Mouse (Mus musculus) MEL (cell line): ENCODE measurements at regions not wholly inside any gene's neighbourhood (a gene's known extent, or its start where the extent isn't known, plus 50 kb on each side); places are given as distances from the start of the nearest gene placed in this dataset.

Experiments
- DNase-seq: peaks from one replicate; pipeline ENCODE4 v3.0.0; 2011; ENCODE audit warnings: low read depth, low spot score
- H3K27ac ChIP-seq: 2 replicates; pipeline ENCODE4 v1.5.1; 2012; ENCODE audit warnings: low read depth, mild to moderate bottlenecking, control low read depth, low read length, moderate library complexity; ENCODE audit not compliant: control insufficient read depth
- H3K27me3 ChIP-seq, 2 experiments: fragments of 150-350 bp in 1 of 2; sonication (generic) in 1 of 2; 2 replicates each; pipeline ENCODE4 v1.6.1; 2012; ENCODE audit warnings: low read length in 2 of 2, mild to moderate bottlenecking in 2 of 2, improper control_type of control experiment in 1 of 2, moderate library complexity in 1 of 2; ENCODE audit not compliant: insufficient read depth in 2 of 2, control insufficient read depth in 1 of 2
- H3K36me3 ChIP-seq, 2 experiments: 2 replicates each; pipeline ENCODE4 v1.6.1; 2012 to 2014; ENCODE audit warnings: low read length in 2 of 2, improper control_type of control experiment in 1 of 2, inconsistent platforms in 1 of 2, mild to moderate bottlenecking in 1 of 2; ENCODE audit not compliant: insufficient read depth in 2 of 2, control insufficient read depth in 1 of 2
- H3K4me1 ChIP-seq, 2 experiments: fragments of 150-350 bp in 1 of 2; sonication (generic) in 1 of 2; 2 replicates each; pipeline ENCODE4 v1.6.1; 2012; ENCODE audit warnings: low read length in 2 of 2, improper control_type of control experiment in 1 of 2, mild to moderate bottlenecking in 1 of 2; ENCODE audit not compliant: insufficient read depth in 2 of 2, control insufficient read depth in 1 of 2
- H3K4me3 ChIP-seq, 2 experiments: fragments of 150-350 bp in 1 of 2; sonication (generic) in 1 of 2; 2 replicates each; pipeline ENCODE4 v1.5.1; 2012; ENCODE audit warnings: low read depth in 2 of 2, low read length in 2 of 2, mild to moderate bottlenecking in 2 of 2, moderate library complexity in 2 of 2, control low read depth in 1 of 2, improper control_type of control experiment in 1 of 2; ENCODE audit not compliant: control insufficient read depth in 1 of 2, insufficient read depth in 1 of 2
- H3K79me2 ChIP-seq: 2 replicates; pipeline ENCODE4 v1.6.1; 2012; ENCODE audit warnings: mild to moderate bottlenecking, low read length, moderate library complexity; ENCODE audit not compliant: control insufficient read depth, poor library complexity, insufficient read depth
- H3K9ac ChIP-seq: 2 replicates; pipeline ENCODE4 v1.6.1; 2012; ENCODE audit warnings: low read depth, mild to moderate bottlenecking, control low read depth, low read length, moderate library complexity; ENCODE audit not compliant: control insufficient read depth, poor library complexity, severe bottlenecking
- H3K9me3 ChIP-seq: fragments of 150-350 bp; sonication (generic); replicated peaks from 2 replicates; pipeline ENCODE4 v1.6.1; 2012; ENCODE audit warnings: mild to moderate bottlenecking, low read length, improper control_type of control experiment, moderate library complexity; ENCODE audit not compliant: insufficient read depth
- BHLHE40 ChIP-seq: IDR thresholded peaks from 2 replicates; pipeline ENCODE4 v1.6.1; 2012; ENCODE audit warnings: low read depth, mild to moderate bottlenecking, inconsistent platforms, low read length, improper control_type of control experiment, borderline replicate concordance
- CTCF ChIP-seq, 3 experiments: IDR thresholded peaks in 2 of 3; conservative IDR thresholded peaks in 1 of 3; 2 replicates each; pipeline ENCODE4 v1.5.1; 2011 to 2012; ENCODE audit warnings: low read length in 3 of 3, low read depth in 2 of 3, mild to moderate bottlenecking in 2 of 3, improper control_type of control experiment in 1 of 3, inconsistent platforms in 1 of 3, mixed read lengths in 1 of 3, moderate library complexity in 1 of 3; ENCODE audit not compliant: control insufficient read depth in 1 of 3, insufficient read depth in 1 of 3, poor library complexity in 1 of 3, severe bottlenecking in 1 of 3
- E2F4 ChIP-seq: IDR thresholded peaks from 2 replicates; pipeline ENCODE4 v1.6.1; 2011; ENCODE audit warnings: low read depth, low read length, improper control_type of control experiment, borderline replicate concordance
- GATA1 ChIP-seq: IDR thresholded peaks from 2 replicates; pipeline ENCODE4 v1.6.1; 2011; ENCODE audit warnings: low read depth, low read length, improper control_type of control experiment
- JUND ChIP-seq: IDR thresholded peaks from 2 replicates; pipeline ENCODE4 v1.6.1; 2011; ENCODE audit warnings: low read depth, mild to moderate bottlenecking, improper control_type of control experiment, low read length
- KAT2A ChIP-seq: conservative IDR thresholded peaks from 2 replicates; pipeline ENCODE4 v1.6.1; 2012; ENCODE audit warnings: low read depth, low read length, improper control_type of control experiment, inconsistent platforms
- MAFK ChIP-seq: IDR thresholded peaks from 2 replicates; pipeline ENCODE4 v1.6.1; 2011; ENCODE audit warnings: low read depth, mild to moderate bottlenecking, low read length, improper control_type of control experiment, borderline replicate concordance
- MAZ ChIP-seq: IDR thresholded peaks from 2 replicates; pipeline ENCODE4 v1.6.1; 2012; ENCODE audit warnings: low read depth, mild to moderate bottlenecking, inconsistent platforms, low read length, improper control_type of control experiment
- MXI1 ChIP-seq: IDR thresholded peaks from 2 replicates; pipeline ENCODE4 v1.6.1; 2011; ENCODE audit warnings: mild to moderate bottlenecking, low read depth, low read length, improper control_type of control experiment
- MYC ChIP-seq: IDR thresholded peaks from 2 replicates; pipeline ENCODE4 v1.6.1; 2011; ENCODE audit warnings: low read depth, mild to moderate bottlenecking, low read length, improper control_type of control experiment, moderate library complexity
- NRF1 ChIP-seq: IDR thresholded peaks from 2 replicates; pipeline ENCODE4 v1.6.1; 2014; ENCODE audit warnings: low read depth, mild to moderate bottlenecking, inconsistent platforms, low read length, improper control_type of control experiment, moderate library complexity; ENCODE audit not compliant: poor library complexity, insufficient read depth, severe bottlenecking
- SIN3A ChIP-seq: IDR thresholded peaks from 2 replicates; pipeline ENCODE4 v1.6.1; 2012; ENCODE audit warnings: low read length, improper control_type of control experiment, inconsistent platforms
- TCF12 ChIP-seq: IDR thresholded peaks from 2 replicates; pipeline ENCODE4 v1.6.1; 2014; ENCODE audit warnings: low read depth, mild to moderate bottlenecking, inconsistent platforms, low read length, improper control_type of control experiment, moderate library complexity
- UBTF ChIP-seq: IDR thresholded peaks from 2 replicates; pipeline ENCODE4 v1.6.1; 2012; ENCODE audit warnings: low read depth, mild to moderate bottlenecking, inconsistent platforms, low read length, improper control_type of control experiment, moderate library complexity, borderline replicate concordance; ENCODE audit not compliant: insufficient read depth
- USF2 ChIP-seq, 2 experiments: IDR thresholded peaks; 2 replicates each; pipeline ENCODE4 v1.6.1; 2011 to 2012; ENCODE audit warnings: improper control_type of control experiment in 2 of 2, low read length in 2 of 2, borderline replicate concordance in 1 of 2, inconsistent platforms in 1 of 2, low read depth in 1 of 2, mild to moderate bottlenecking in 1 of 2; ENCODE audit not compliant: insufficient read depth in 1 of 2
- ZC3H11A ChIP-seq: IDR thresholded peaks from 2 replicates; pipeline ENCODE4 v1.6.1; 2012; ENCODE audit warnings: low read depth, mild to moderate bottlenecking, inconsistent platforms, low read length, improper control_type of control experiment

DNA sequence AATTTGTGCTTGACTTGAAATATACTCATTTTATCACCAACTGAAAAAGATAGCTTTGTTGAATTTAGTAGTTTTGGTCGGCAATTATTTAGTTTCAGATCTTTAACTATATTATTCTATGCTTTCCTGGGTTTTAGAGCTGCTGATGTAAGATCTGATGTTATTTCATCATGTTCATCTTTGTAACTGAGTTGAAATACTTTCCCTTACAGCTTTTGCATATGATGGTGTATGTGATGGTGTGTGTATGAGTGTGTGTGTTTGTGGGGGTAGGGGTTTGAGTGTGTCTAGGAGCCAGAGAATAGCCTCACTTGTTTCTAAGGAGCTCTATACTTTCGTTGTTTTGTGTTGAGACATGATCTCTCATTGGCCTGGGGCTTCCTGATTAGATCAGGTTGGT is 819.6 kb upstream of the Lrrc6 start:
- H3K36me3 ChIP-seq, result no peaks in the 10 kb centered on the region
- TF ChIP-seq GATA1 (no peak), UBTF (no peak), SIN3A (no peak), MXI1 (no peak), MAZ (no peak)
- H3K79me2 ChIP-seq, result no peaks in the 10 kb centered on the region
- no peaks in the 10 kb centered on the region for H3K4me1 ChIP-seq
- no peaks in the 10 kb centered on the region; a peak in 1 of 4 replicates for H3K27me3 ChIP-seq
- H3K9ac ChIP-seq, result no peak overlapping the region
- H3K4me3 ChIP-seq, result no peak overlapping the region
- DNase-seq, result no peak
- no peaks in the 10 kb centered on the region for H3K9me3 ChIP-seq
- no peak overlapping the region for H3K27ac ChIP-seq

DNA sequence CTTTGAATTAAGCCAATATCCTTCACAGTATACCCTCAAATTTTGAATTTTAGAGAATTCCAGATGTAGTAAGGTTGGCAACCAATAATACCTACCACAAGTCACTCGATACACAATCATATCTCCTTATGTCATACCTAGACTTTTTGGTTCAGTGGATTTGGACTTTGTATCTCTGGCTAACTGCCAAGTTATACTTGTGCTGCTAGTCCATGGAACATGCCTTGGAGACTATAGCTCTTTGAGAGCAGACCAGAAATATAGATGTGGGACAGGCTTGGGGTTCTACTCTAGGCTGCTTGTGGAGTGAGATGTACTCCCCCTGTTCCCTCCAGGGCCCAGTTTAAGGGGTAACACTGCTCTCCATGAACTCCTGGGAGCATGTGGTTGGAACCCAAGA is 814.5 kb upstream of the Lrrc6 start:
- Histone ChIP-seq H3K4me1 (no peaks in the 10 kb centered on the region), H3K27me3 (no peaks in the 10 kb centered on the region; a peak in 1 of 4 replicates), H3K9me3 (no peaks in the 10 kb centered on the region), H3K79me2 (no peaks in the 10 kb centered on the region), H3K36me3 (no peaks in the 10 kb centered on the region), H3K4me3 (no peak overlapping the region), H3K27ac (no peak overlapping the region), H3K9ac (no peak overlapping the region)
- DNase-seq, result no peak
- TF ChIP-seq MYC, result no peak
- no peak for TF ChIP-seq E2F4
- no peak for TF ChIP-seq BHLHE40
- no peak for TF ChIP-seq ZC3H11A
- no peak for TF ChIP-seq MAZ
- TF ChIP-seq TCF12, result no peak
- no peak for TF ChIP-seq KAT2A
- TF ChIP-seq JUND, result no peak
- no peak for TF ChIP-seq NRF1
- no peak for TF ChIP-seq MAFK
- TF ChIP-seq USF2 (IDR thresholded peaks at IDR 0.05; ENCODE audit: borderline replicate concordance in 1 of 2, insufficient read depth in 1 of 2, low read depth in 1 of 2, low read length in 2 of 2), result no peak
- no peak for TF ChIP-seq CTCF (IDR thresholded peaks at IDR 0.05 in 2 of 3, conservative IDR thresholded peaks at IDR 0.05 in 1 of 3; ENCODE audit: control insufficient read depth in 1 of 3, insufficient read depth in 1 of 3, low read depth in 2 of 3, low read length in 3 of 3, poor library complexity in 1 of 3, severe bottlenecking in 1 of 3)
